Mouse (Mus musculus) CD4-positive naive resting alpha-beta T cell, adult 57 days (primary cell): ENCODE results near the gene Nptn. TPM values are rescaled to one million over a fixed set of nuclear protein-coding genes. Genes with fewer than 3 reads are reported as not detected.

ENCODE experiments used
- total RNA-seq: library from RNA; stranded (reverse); gene quantifications from one replicate; pipeline ENCODE4 v1.2.4, GENCODE M21; 2023

The Nptn gene
- total RNA-seq: 117 TPM

GRCm38 (mm10) chr9:58581958-58582540, at the start of gene Nptn:
Nptn (plus strand) TSS chr9:58582240.

GRCm38 (mm10) chr9:58554908-58555684, 26.9 kb upstream of the Nptn start, which contains the start of gene Cd276:
Cd276 (minus strand) TSS chr9:58555437.

Other genes with a start within 250 kb of the Nptn start
- gene Tbc1d21, start 211.8 kb upstream of the Nptn start, total RNA-seq: not detected
- not detected for gene Insyn1, start 93.6 kb upstream of the Nptn start, total RNA-seq
- gene Cd276, start 26.8 kb upstream of the Nptn start, total RNA-seq: 0.30 TPM
- gene Rec114, start 161.7 kb downstream of the Nptn start, total RNA-seq: not detected
- gene Hcn4, start 241.2 kb downstream of the Nptn start, total RNA-seq: not detected